Mouse (Mus musculus) liver, embryonic 14.5 days (tissue): ENCODE measurements around the gene Mef2c. TPM values are rescaled to one million over a fixed set of nuclear protein-coding genes. Genes with fewer than 3 reads are reported as not detected.
A peak's percentile ranks its signal among the peaks of the same experiment; 100 is the strongest.

Experiments used
- ATAC-seq: fragments of 200-750 bp; cut with Nextera tagmentation; 2 replicates; pipeline ENCODE4 v1.8.0; 2017; ENCODE audit warnings: moderate number of reproducible peaks, mild to moderate bottlenecking, moderate library complexity; ENCODE audit not compliant: insufficient read depth
- DNase-seq, 3 experiments: peaks; one replicate each; pipeline ENCODE4 v3.0.0-alpha.2; 2012 to 2013; ENCODE audit warnings: low read depth in 3 of 3, low spot score in 3 of 3
- H3K27ac ChIP-seq: fragments of 300-500 bp; sonication (generic); 2 replicates; pipeline ENCODE4 v1.5.1; 2014; ENCODE audit warnings: moderate library complexity, mild to moderate bottlenecking, control low read depth, inconsistent platforms
- H3K27me3 ChIP-seq: fragments of 300-500 bp; sonication (generic); 2 replicates; pipeline ENCODE4 v1.6.1; 2014; ENCODE audit warnings: mild to moderate bottlenecking, low read length, moderate library complexity; ENCODE audit not compliant: control insufficient read depth, insufficient read depth
- H3K36me3 ChIP-seq: fragments of 300-500 bp; sonication (generic); replicated peaks from 2 replicates; pipeline ENCODE4 v1.6.1; 2014; ENCODE audit warnings: low read depth; ENCODE audit not compliant: control insufficient read depth, insufficient read depth
- H3K4me1 ChIP-seq, 2 experiments: fragments of 200-500 bp in 1 of 2; fragments of 300-500 bp in 1 of 2; sonication (generic) in 1 of 2; replicated peaks; 2 replicates each; pipeline ENCODE4 v1.6.1; 2012 to 2014; ENCODE audit warnings: antibody characterized with exemption in 1 of 2, inconsistent platforms in 1 of 2, low read length in 1 of 2; ENCODE audit not compliant: control insufficient read depth in 2 of 2, insufficient read depth in 2 of 2
- H3K4me2 ChIP-seq: fragments of 300-500 bp; sonication (generic); 2 replicates; pipeline ENCODE4 v1.6.1; 2014; ENCODE audit warnings: low read depth, mild to moderate bottlenecking, control low read depth, moderate library complexity
- H3K4me3 ChIP-seq, 2 experiments: fragments of 200-500 bp in 1 of 2; fragments of 300-500 bp in 1 of 2; sonication (generic) in 1 of 2; 2 replicates each; pipeline ENCODE4 v1.5.1; 2012 to 2014; ENCODE audit warnings: low read depth in 2 of 2, low read length in 2 of 2, mild to moderate bottlenecking in 2 of 2, control low read depth in 1 of 2, inconsistent platforms in 1 of 2, moderate library complexity in 1 of 2; ENCODE audit not compliant: insufficient read depth in 1 of 2
- H3K9ac ChIP-seq: fragments of 300-500 bp; sonication (generic); replicated peaks from 2 replicates; pipeline ENCODE4 v1.6.1; 2014; ENCODE audit warnings: mild to moderate bottlenecking, control low read depth, moderate library complexity
- H3K9me3 ChIP-seq: fragments of 300-500 bp; sonication (generic); 2 replicates; pipeline ENCODE4 v1.6.1; 2016; ENCODE audit warnings: low read length, mixed read lengths; ENCODE audit not compliant: control insufficient read depth
- CTCF ChIP-seq: IDR thresholded peaks from 2 replicates; pipeline ENCODE4 v1.5.1; 2016; ENCODE audit warnings: antibody characterized with exemption, low read depth, control low read depth
- EP300 ChIP-seq: IDR thresholded peaks from 2 replicates; pipeline ENCODE4 v1.6.1; 2016; ENCODE audit warnings: antibody characterized with exemption, low read depth
- WGBS: fragments of 180-500 bp; shearing (Covaris S2); extraction: QIAGEN DNeasy Blood & Tissue Kit; methylation state at CpG from one replicate; pipeline ENCODE4 v1.1.7; 2014; ENCODE audit not compliant: insufficient replicate concordance; 5-methylcytosine and 5-hydroxymethylcytosine counted together
- polyA plus RNA-seq, 2 experiments: library from polyadenylated mRNA; depleted of rRNA in 1 of 2; stranded (reverse) in 1 of 2; unstranded in 1 of 2; fragments of >200 nt; fragmentation: Nextera tagmentation in 1 of 2; extraction: Ambion mirVana in 1 of 2; gene quantifications; 2 replicates each; pipeline versions ENCODE4 v1.2.1 to v1.2.3; 2012 to 2014

The Mef2c gene
- polyA plus RNA-seq, 2 experiments = 3.2 to 8.7 TPM

GRCm38 (mm10) chr13:83507687-83508086 is 3.9 kb downstream of the Mef2c start:
- TF ChIP-seq EP300 (no peak), CTCF (no peak)
- no peak for ATAC-seq
- H3K4me2 ChIP-seq = no peak overlapping the region
- no peaks in the 10 kb centered on the region for H3K36me3 ChIP-seq
- H3K4me3 ChIP-seq = no peak overlapping the region
- H3K27ac ChIP-seq = no peak overlapping the region
- no peak overlapping the region for H3K9ac ChIP-seq
- H3K4me1 ChIP-seq = no peaks in the 10 kb centered on the region
- WGBS = 63% methylated on average over 1 of the region's 1 CpGs
- no peaks in the 10 kb centered on the region for H3K27me3 ChIP-seq
- DNase-seq = no peak
- H3K9me3 ChIP-seq = no peaks in the 10 kb centered on the region

GRCm38 (mm10) chr13:83515013-83515547 is 11.2 kb downstream of the Mef2c start:
- Histone ChIP-seq H3K9ac (no peak overlapping the region), H3K4me3 (no peak overlapping the region), H3K4me1 (no peaks in the 10 kb centered on the region; a peak in 1 of 4 replicates), H3K9me3 (no peaks in the 10 kb centered on the region), H3K27ac (no peak overlapping the region), H3K36me3 (no peaks in the 10 kb centered on the region), H3K27me3 (no peaks in the 10 kb centered on the region), H3K4me2 (no peak overlapping the region)
- WGBS = 57% methylated on average over 4 of the region's 4 CpGs
- ATAC-seq (no peak), DNase-seq (no peak)
- TF ChIP-seq CTCF = no peak
- TF ChIP-seq EP300 = no peak

GRCm38 (mm10) chr13:83517660-83518609 is 14.1 kb downstream of the Mef2c start:
- no peaks in the 10 kb centered on the region for H3K9me3 ChIP-seq
- H3K4me3 ChIP-seq = peak overlapping the region; percentile 52 to 63
- TF ChIP-seq EP300 (no peak), CTCF (no peak)
- H3K4me1 ChIP-seq = no peaks in the 10 kb centered on the region; a peak in 1 of 4 replicates
- H3K27me3 ChIP-seq = no peaks in the 10 kb centered on the region
- H3K4me2 ChIP-seq = peak overlapping the region; percentile 71
- under 1% methylated on average over 26 of the region's 27 CpGs for WGBS
- no peaks in the 10 kb centered on the region for H3K36me3 ChIP-seq
- peak; percentile 88 for ATAC-seq
- H3K9ac ChIP-seq = peak overlapping the region; percentile 44
- DNase-seq = peak in 1 of 3 experiments; percentile 30
- no peak overlapping the region for H3K27ac ChIP-seq

GRCm38 (mm10) chr13:83520807-83521206 is 17.0 kb downstream of the Mef2c start:
- no peak for DNase-seq
- no peak overlapping the region for H3K4me3 ChIP-seq

More at GRCm38 (mm10) chr13:83520807-83521206, 17.0 kb downstream of the Mef2c start:
- H3K36me3 ChIP-seq = no peaks in the 10 kb centered on the region
- no peak overlapping the region for H3K27ac ChIP-seq
- no peaks in the 10 kb centered on the region for H3K9me3 ChIP-seq
- peaks cover 0 to 6% of the 10 kb centered on the region in 2 experiments; a peak in 2 of 4 replicates for H3K4me1 ChIP-seq
- no peaks in the 10 kb centered on the region; the same call in 1 of the 2 replicates for H3K27me3 ChIP-seq
- no peak for ATAC-seq
- TF ChIP-seq EP300 (no peak), CTCF (no peak)
- H3K9ac ChIP-seq = no peak overlapping the region
- no peak overlapping the region for H3K4me2 ChIP-seq
- 62% methylated on average over 4 of the region's 4 CpGs for WGBS
